Mouse (Mus musculus): ENCODE results near the gene Phactr2.

DNA sequence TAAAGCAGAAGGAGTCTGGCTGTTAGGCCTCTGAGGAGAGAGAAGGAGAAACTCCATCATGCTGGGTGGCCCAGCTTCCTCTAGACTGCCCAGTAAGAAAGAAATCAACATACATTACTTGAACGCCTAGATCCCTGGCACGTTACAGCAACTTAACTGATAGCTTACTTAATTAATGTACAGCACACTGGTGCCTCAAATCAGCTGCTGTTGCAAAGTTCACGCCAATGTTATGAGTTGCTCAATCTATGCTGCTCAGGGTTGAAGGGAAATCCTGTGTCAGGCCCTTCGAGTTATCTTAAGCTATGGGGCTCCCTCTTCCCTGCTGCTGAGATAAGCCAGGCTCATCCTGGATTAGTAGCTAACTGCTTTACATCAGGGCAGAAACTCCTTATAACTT lies 233.8 kb downstream of the Phactr2 start:
- TF ChIP-seq GATA1 (IDR thresholded peaks at IDR 0.05; ENCODE audit: borderline replicate concordance, low read length) (no peak), FLI1 (IDR thresholded peaks at IDR 0.05; ENCODE audit: low read length) (no peak)

Data from megakaryocyte, embryonic 14.5 days (primary cell).